Mouse (Mus musculus) adrenal gland, adult 2 months (tissue): ENCODE results near the gene Zc3h18. TPM values are rescaled to one million over a fixed set of nuclear protein-coding genes. Genes with fewer than 3 reads are reported as not detected.

ENCODE experiments used
- DNase-seq: peaks from one replicate; pipeline ENCODE4 v3.0.0; 2021
- polyA plus RNA-seq: library from polyadenylated mRNA; depleted of rRNA; stranded (reverse); fragments of >200 nt; gene quantifications from 2 replicates; pipeline ENCODE4 v1.2.3, GENCODE M21; 2012
- total RNA-seq, 2 experiments: library from RNA; stranded (reverse); gene quantifications; 2 replicates each; pipeline ENCODE4 v1.2.3; 2021

Zc3h18 gene
- total and polyA plus RNA-seq, 3 experiments = 34.3 to 44.8 (median 36.9) TPM

DNA sequence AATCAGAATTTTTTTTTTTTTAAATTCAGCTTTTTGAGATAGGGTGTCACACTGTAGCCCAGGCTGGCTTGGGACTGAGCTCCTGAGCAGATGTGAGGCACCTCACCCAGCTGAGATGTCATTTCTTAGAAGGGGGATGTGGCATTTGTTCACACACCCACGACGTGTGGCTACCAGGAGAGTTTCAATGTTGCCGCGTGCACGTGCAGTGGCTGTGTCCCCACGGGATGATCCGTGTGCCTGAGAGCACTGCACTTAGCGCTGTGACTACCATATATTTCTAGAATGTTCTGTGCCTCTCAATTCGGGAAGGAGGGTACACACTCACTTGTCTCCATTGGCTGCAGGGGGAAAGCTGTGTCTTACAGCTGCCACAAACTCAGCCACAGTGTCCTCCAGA lies 59.7 kb downstream of the Zc3h18 start:
- no peak for DNase-seq

DNA sequence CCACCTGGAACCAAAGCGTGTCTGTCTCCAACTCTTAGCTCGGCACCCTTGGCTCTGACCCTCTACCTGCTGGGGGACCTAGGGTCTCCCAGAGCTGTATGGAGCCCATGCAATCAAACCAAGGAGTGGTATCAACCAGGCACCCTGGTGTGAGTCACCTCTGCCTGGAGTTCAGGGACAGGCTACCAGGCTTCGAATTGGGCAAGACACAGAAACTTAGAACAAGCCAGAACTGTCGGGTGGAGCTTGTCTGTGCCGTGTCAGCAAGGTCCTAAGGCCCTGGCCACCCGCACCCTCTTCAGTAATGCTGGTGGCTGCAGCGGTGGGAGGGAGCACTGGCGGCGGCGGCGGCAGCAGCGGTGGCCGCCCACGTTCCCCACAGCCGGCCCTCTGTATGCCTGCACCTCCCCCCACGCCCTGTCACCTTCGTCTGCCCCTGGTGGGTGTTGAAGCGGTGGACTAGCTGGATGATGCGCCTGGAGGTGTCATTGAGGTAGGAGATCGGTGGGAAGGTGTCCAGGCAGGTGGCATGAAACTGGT lies 60.2 kb downstream of the Zc3h18 start:
- DNase-seq = peak; percentile 53

DNA sequence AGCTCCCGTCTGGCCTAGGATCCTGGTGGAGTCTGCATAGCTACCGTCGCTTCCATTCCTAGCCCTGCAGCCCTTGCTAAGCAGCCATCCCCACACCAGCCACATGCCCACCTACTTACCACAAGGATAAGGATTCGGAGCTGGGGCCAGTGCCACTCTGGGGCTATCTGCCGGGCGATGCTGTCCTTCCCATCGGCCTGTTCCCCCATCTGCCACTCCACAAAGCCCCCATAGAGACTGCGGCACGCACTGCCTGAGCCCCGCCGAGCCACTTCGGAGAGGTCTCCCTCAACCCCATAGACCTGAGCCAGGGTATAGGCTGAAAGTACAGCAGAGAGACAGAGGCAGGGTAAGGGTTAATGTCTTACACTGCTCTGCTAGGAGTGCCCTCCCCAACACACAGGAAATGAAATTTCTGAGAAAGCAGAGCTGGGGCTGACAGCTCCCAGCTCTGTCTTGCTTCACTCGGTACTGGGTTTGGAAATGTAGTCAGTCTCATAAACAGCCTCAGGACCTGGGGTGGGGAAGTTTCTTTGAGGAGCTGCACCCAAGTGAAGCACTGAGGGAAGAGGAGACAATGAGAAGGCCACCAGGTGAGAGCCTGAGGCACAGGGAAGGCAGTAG lies 61.4 kb downstream of the Zc3h18 start:
- DNase-seq = no peak

GRCm38 (mm10) chr8:122439336-122439735 lies 62.9 kb downstream of the Zc3h18 start:
- DNase-seq = no peak

GRCm38 (mm10) chr8:122441326-122441725 lies 64.9 kb downstream of the Zc3h18 start:
- no peak for DNase-seq

DNA sequence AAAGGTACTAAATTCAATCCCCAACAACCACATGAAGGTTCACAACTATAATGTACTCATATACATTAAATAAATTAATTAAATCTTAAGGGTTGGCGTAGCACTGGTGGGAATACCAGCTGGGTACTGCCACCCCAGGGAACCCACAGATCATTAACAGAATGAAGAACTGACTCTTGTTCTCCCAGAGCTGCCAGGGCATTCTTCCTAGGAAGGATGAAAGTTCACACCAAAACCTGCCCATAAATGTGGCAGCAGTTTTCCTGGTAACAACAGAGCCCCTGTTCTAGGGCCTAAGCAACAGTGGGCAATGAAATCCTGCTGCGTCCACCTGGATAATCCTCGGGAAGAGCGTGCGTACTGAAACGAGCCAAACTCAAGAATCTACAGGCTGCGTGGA lies 65.9 kb downstream of the Zc3h18 start:
- no peak for DNase-seq

GRCm38 (mm10) chr8:122442781-122443180 lies 66.4 kb downstream of the Zc3h18 start:
- DNase-seq = no peak

GRCm38 (mm10) chr8:122443262-122444006 lies 67.0 kb downstream of the Zc3h18 start, which contains the start of gene Mvd:
Mvd (minus strand) TSS chr8:122443422.
- peak; percentile 99 for DNase-seq

DNA sequence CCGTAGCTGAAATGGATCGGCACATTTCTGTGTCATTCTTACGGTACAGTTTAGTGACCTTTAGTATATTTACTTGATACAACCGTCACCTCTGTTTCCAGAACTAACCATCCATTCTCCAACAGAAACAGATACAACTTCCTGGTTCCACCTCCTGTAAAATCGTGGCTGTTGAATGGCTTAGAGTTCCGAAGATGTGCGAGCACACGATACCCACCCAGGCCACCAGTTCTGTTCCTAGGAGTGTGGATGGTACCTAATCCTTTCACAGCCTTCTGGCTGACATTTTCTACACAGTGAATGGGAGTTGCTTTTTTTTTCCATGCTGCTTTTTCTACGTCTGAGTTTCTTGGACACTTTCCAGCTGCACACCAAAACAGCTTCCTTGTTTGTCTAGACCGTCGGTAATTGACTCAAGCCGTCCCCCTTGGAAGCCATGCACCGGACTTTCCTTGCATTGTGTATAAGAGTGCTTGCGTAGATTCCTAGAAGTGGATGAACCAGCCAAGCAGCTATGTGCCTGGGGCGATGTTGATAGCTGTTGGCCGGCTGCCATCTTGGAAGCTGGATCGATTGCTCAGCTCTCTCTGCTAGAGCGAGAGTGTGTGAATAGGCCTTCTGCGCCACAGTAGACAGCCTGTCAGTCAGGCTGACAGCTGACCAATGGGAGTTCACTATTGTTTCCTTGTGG lies 67.8 kb downstream of the Zc3h18 start:
- DNase-seq = peak; percentile 91

- no peak for DNase-seq
These were observed 68.8 kb downstream of the Zc3h18 start for GRCm38 (mm10) chr8:122445203-122445602.

GRCm38 (mm10) chr8:122451161-122451703 lies 74.8 kb downstream of the Zc3h18 start:
- no peak for DNase-seq

DNA sequence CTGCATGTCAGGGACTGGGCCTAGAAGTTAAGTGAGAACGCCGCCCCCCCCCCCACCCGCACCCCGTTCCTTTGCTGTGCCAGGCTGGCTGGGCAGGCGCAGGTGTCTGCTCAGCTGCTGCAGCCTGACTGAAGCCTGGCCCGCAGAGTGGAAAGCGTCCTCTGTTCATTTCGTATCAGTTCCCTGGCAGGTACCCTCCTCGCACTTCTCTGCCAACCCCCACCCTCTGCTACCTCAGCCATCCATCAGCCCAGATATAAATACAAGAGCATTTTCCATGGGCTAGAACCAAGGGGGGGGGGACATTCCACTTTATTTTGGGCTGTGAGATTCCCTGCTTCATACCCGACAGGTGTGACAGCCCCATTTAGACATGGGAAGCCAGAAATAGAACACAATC lies 75.7 kb downstream of the Zc3h18 start:
- no peak for DNase-seq

- no peak for DNase-seq
These were observed 78.0 kb downstream of the Zc3h18 start for GRCm38 (mm10) chr8:122454409-122454808.

- DNase-seq = no peak
These were observed 80.8 kb downstream of the Zc3h18 start for GRCm38 (mm10) chr8:122457171-122457570.

DNA sequence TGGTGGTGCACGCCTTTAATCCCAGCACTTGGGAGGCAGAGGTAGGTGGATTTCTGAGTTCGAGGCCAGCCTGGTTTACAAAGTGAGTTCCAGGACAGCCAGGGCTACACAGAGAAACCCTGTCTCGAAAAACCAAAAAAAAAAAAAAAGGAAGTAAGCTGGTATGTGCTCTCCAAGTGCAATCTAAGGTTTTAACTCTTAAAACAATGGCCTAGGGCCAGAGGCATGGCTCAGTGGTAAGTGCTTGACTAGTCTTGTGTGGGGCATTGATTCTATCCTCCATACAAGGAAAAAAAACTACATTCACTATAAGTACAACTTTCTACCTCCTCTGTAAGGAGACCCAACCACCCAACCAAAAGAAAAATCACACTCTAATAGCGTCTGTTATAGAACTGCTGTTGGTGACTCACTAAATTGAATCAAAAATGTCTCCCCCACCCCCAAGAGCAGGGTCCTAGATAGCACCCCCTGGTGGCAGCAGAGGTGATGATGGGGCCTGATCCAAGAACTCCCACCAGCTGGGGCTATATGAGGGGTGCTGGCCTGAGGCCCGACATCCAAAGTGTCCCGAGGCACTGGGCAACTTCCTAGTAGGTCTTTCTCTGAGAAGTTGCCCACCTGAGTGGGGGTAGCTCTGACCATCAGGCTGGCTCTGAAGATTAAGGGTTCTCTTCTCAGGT lies 83.0 kb downstream of the Zc3h18 start:
- DNase-seq = no peak

DNA sequence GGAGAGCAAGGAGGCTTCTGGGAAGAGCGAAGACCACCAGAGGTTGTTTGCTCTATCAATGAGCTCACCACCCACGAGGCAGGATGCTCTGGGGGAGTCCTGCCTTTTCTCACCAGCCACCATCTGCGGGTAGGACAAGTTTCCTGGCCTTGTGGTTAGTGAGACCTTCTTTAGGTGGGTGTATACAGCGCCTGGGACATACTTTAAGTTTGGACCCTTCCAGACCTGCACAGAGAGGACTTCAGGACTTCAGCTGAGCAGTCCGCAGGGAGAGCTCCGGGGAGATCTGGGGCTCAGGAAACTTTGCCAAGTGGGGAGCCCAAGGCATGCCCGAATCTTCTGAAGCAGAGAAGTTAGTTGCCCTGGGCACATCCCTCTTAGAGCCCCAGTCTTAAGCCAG lies 83.6 kb downstream of the Zc3h18 start:
- no peak for DNase-seq

DNA sequence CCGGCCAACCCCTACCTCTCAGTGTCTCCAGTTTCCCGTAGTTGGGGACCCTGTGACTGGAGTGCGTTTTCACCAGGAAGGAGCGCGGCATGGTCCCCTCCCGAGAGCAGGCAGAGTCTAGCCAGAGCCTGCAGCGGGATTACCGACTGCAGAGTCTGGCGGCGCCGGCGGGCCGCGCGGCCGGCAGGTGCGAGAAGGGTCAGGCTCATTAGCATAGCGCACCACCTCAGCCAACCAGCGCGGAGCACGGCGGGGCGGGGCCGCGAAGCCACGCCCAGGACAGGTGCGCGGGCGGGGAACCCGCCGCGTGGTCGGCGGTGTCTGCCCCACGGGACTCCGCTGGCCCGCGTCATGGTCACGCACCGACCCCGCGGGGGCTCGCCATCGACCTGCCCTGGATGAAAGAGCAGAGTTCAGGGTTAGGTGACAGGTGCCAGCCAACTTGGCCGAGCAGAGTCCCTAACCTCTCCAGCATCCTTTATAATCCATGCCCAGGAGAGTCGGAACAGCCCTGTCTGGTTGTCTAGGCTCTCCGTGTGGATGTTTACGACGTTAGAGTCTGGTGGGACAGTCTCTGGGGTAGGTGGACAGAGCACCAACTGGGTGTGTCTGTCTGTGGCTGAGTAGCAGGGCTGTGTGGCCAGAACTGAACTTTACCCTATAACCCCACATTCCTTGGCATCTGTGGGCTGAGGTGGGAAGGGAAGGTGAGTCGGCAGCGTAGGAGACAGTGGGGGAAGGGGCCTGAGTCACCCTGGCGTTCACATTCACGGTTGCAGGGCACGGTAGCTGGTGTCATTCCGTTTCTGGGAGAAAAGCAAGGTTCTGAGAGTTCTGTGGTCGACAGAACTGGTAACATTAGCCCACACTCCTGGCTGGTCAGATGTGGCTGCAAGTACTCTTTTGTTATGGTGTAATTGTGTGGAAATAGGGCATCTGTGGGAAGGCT lies 84.4 kb downstream of the Zc3h18 start, which contains the start of gene Snai3:
Gene Snai3 (minus strand): TSS at position 210 of the 949 bp plus-strand sequence.
- DNase-seq = peak; percentile 62

DNA sequence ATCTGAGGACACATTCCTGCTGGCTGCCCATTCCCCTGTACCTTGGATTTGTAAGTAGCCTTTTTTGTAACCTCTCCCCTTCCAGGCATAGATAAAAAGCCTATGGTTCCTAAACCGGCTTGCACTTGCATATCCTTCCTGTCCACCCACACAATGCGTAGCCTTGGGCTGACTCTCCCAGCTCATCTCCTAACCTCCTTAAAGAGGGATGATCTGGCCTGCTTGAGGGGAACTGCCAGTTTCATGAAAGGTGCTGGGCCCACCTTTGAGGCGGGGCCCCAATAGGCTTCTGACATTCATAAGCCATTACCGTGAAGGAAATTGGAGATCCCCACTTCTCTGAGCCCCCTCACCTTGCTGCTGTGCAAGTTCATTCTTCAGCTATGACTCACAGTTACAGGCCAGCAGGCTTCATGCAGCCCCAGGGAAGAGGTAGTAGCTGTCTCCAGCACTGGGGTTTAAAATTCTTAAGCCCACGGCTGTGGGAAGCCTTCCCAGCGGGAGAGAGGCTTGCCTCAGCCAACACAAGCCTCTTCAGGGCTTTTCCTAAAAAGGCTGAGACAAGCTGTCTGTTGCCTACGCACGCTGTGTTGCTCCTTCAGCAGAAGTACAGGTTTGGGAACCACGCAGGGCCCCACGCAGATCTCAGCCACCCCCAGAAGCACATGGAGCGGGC lies 85.2 kb downstream of the Zc3h18 start:
- no peak for DNase-seq

DNA sequence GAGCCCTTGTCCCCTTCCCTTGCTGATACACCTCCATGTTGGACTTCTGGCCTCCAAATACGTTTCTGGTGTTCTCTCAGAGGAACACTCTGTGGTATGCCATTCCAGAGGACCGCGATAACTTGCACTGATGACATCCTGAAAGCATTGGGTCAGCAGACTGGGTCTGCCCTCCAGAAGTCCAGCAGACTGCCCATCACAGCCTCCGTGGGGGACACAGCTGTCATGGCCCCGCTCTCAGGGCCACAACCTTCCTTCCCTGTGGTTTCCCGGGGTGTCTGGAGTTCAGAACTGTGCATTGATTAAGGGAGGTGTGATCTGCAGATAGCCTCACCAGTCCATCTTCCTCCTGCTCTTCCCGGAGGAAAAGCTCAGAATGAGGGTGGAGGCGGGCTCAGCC lies 86.1 kb downstream of the Zc3h18 start:
- DNase-seq = no peak
